In the genomic region with DNA sequence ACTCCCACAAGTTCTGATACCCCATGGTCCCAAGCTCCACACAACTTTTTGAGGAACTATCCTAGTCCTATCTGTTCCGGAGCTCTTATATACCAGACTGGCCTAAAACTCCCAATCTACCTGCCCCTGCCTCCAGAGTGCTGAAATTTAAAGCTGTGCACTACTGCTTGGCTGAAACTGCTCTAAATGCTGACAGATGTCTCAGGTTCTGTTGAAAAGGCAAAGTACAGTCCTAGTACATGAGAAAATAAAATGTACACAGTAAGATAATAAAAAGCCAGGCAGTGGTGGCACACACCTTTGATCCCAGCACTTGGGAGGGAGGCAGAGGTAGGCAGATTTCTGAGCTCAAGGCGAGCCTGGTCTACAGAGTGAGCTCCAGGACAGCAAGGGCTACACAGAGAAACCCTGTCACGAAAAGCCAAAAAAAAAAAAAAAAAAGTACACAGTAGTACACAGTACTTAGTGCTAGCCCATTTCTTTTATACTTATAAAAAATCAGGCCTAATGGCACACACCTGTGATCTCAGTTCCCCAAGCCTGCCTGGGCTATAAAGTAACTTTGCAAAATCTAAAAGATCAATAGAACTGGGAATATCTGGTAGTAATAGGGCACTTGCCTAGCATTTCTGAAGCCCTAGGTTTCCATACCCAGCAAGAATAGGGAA, we compare ENCODE assay signal across 11 mouse cellular contexts. TPM values are rescaled to one million over a fixed set of nuclear protein-coding genes. Genes with fewer than 3 reads are reported as not detected.
DNase-seq lines count a peak whose midpoint lies in the region; ATAC-seq and TF ChIP-seq lines count a peak whose summit lies in the region.
"Had no signal": no experiment of that assay in that cellular context is flagged by ENCODE, and none has a peak within 500 bp of the region (broad histone marks: within the 10 kb centered on the region; RNA-seq: fewer than 3 reads in every experiment).

No protein-coding gene starts in this region.

- H3K4me3 ChIP-seq in kidney, embryonic 15.5 days (replicated peaks) = no peak overlapping the region
- H3K4me3 ChIP-seq in liver, postnatal 0 days (ENCODE audit: low read depth, low read length) = no peak overlapping the region
- no peak overlapping the region for H3K4me3 ChIP-seq in hindbrain, embryonic 10.5 days
- H3K4me3 ChIP-seq: hindbrain, embryonic 13.5 days had no signal

- H3K36me3 ChIP-seq in kidney, embryonic 15.5 days = peaks cover 25% of the 10 kb centered on the region
- peaks cover 18% of the 10 kb centered on the region for H3K36me3 ChIP-seq in liver, postnatal 0 days (replicated peaks; ENCODE audit: insufficient read depth, low read length)
- H3K36me3 ChIP-seq in hindbrain, embryonic 10.5 days = peaks cover 25% of the 10 kb centered on the region

- H3K4me1 ChIP-seq in kidney, embryonic 15.5 days = peaks cover 15% of the 10 kb centered on the region
- H3K4me1 ChIP-seq in liver, postnatal 0 days (ENCODE audit: insufficient read depth) = peaks cover 16% of the 10 kb centered on the region
- peaks cover 22% of the 10 kb centered on the region for H3K4me1 ChIP-seq in hindbrain, embryonic 10.5 days (replicated peaks)

- 74% methylated on average over 3 of the region's 3 CpGs for WGBS in kidney, embryonic 15.5 days
- 69% methylated on average over 3 of the region's 3 CpGs for WGBS in liver, postnatal 0 days (ENCODE audit: insufficient replicate concordance)
- WGBS in hindbrain, embryonic 10.5 days = 67% methylated on average over 3 of the region's 3 CpGs

- TF ChIP-seq EP300 in liver, postnatal 0 days (IDR thresholded peaks at IDR 0.05; ENCODE audit: low read depth) = no peak

- no peak for ATAC-seq in kidney, embryonic 15.5 days (replicated peaks; ENCODE audit: low FRiP score)
- no peak for ATAC-seq in liver, postnatal 0 days
- ATAC-seq in erythroblast, adult 5-6 weeks (replicated peaks; ENCODE audit: low FRiP score, poor library complexity, severe bottlenecking) = no peak

- H3K4me2 ChIP-seq in kidney, embryonic 15.5 days = no peak overlapping the region
- H3K4me2 ChIP-seq in liver, postnatal 0 days (ENCODE audit: low read depth, low read length) = peak overlapping the region; percentile 61

- TF ChIP-seq CTCF in liver, postnatal 0 days (IDR thresholded peaks at IDR 0.05; ENCODE audit: low read depth) = no peak

- H3K9me3 ChIP-seq in kidney, embryonic 15.5 days (replicated peaks) = no peaks in the 10 kb centered on the region
- no peaks in the 10 kb centered on the region for H3K9me3 ChIP-seq in liver, postnatal 0 days (ENCODE audit: low read length)
- H3K9me3 ChIP-seq in hindbrain, embryonic 10.5 days = no peaks in the 10 kb centered on the region
- H3K9me3 ChIP-seq: hindbrain, embryonic 13.5 days had no signal

- no peak overlapping the region for H3K9ac ChIP-seq in kidney, embryonic 15.5 days
- no peak overlapping the region for H3K9ac ChIP-seq in liver, postnatal 0 days (replicated peaks)
- H3K9ac ChIP-seq: hindbrain, embryonic 13.5 days had no signal

- peak overlapping the region; percentile 23 for H3K27ac ChIP-seq in kidney, embryonic 15.5 days
- H3K27ac ChIP-seq in liver, postnatal 0 days (ENCODE audit: low read depth) = peak overlapping the region; percentile 7; the same call in 1 of the 2 replicates
- no peak overlapping the region for H3K27ac ChIP-seq in hindbrain, embryonic 10.5 days
- H3K27ac ChIP-seq: hindbrain, embryonic 13.5 days had no signal

- no peaks in the 10 kb centered on the region for H3K27me3 ChIP-seq in kidney, embryonic 15.5 days
- no peaks in the 10 kb centered on the region for H3K27me3 ChIP-seq in liver, postnatal 0 days (ENCODE audit: insufficient read depth, low read length)
- H3K27me3 ChIP-seq in hindbrain, embryonic 10.5 days (ENCODE audit: insufficient read depth, poor library complexity, severe bottlenecking) = no peaks in the 10 kb centered on the region
- H3K27me3 ChIP-seq: hindbrain, embryonic 13.5 days had no signal

- no peak for DNase-seq in kidney, adult 9 months
- peak; percentile 49 to 53 for DNase-seq in B cell, adult 2 months
- DNase-seq in T-cell, adult 2 months (ENCODE audit: low spot score) = peak; percentile 40
- DNase-seq in liver, postnatal 0 days = no peak
- no peak for DNase-seq in urinary bladder, postnatal 4 days (ENCODE audit: low spot score in 2 of 2)
- DNase-seq in hindbrain, embryonic 10.5 days (ENCODE audit: low spot score) = no peak

RNA-seq across cellular contexts. Expression of a gene that starts 3.0 kb away (rescaled TPM):
- 1,620 and 1,743 TPM in 2 replicates for polyA plus RNA-seq in kidney, embryonic 15.5 days (2015; fragmentation: Nextera tagmentation; extraction: Ambion mirVana)
- polyA plus RNA-seq in liver, postnatal 0 days (2015; fragmentation: Nextera tagmentation; extraction: Ambion mirVana) = 1,752 and 1,956 TPM in 2 replicates
- 1,728 and 1,735 TPM in 2 replicates for polyA plus RNA-seq in hindbrain, embryonic 10.5 days (2016; fragmentation: Nextera tagmentation; extraction: Ambion mirVana)
- 580 and 688 TPM in 2 replicates for total RNA-seq in erythroblast, adult 5-6 weeks (2015; ENCODE audit: low replicate concordance)
- 168 and 350 TPM in 2 replicates for total RNA-seq in erythroblast, adult 5-6 weeks (2017; ENCODE audit: low replicate concordance)

RNA-seq across cellular contexts. Expression of a gene that starts 11.5 kb away (rescaled TPM):
- not detected in 2 replicates for polyA plus RNA-seq in kidney, embryonic 15.5 days (2015; fragmentation: Nextera tagmentation; extraction: Ambion mirVana)
- polyA plus RNA-seq in liver, postnatal 0 days (2015; fragmentation: Nextera tagmentation; extraction: Ambion mirVana) = not detected in 2 replicates
- 0.90 TPM in 1 of 2 replicates, not detected in the other for polyA plus RNA-seq in hindbrain, embryonic 10.5 days (2016; fragmentation: Nextera tagmentation; extraction: Ambion mirVana)
- total RNA-seq in erythroblast, adult 5-6 weeks (2015; ENCODE audit: low replicate concordance) = not detected in 2 replicates
- not detected in 2 replicates for total RNA-seq in erythroblast, adult 5-6 weeks (2017; ENCODE audit: low replicate concordance)
- total RNA-seq: gastrocnemius, postnatal 36 days; left cerebral cortex, postnatal 25 days had no signal

RNA-seq across cellular contexts. Expression of a gene that starts 33.2 kb away (rescaled TPM):
- polyA plus RNA-seq in kidney, embryonic 15.5 days (2015; fragmentation: Nextera tagmentation; extraction: Ambion mirVana) = 15.0 and 19.6 TPM in 2 replicates
- 0.78 and 0.81 TPM in 2 replicates for polyA plus RNA-seq in liver, postnatal 0 days (2015; fragmentation: Nextera tagmentation; extraction: Ambion mirVana)
- 33.2 and 37.7 TPM in 2 replicates for polyA plus RNA-seq in hindbrain, embryonic 10.5 days (2016; fragmentation: Nextera tagmentation; extraction: Ambion mirVana)
- not detected in 2 replicates for total RNA-seq in erythroblast, adult 5-6 weeks (2015; ENCODE audit: low replicate concordance)
- not detected in 2 replicates for total RNA-seq in erythroblast, adult 5-6 weeks (2017; ENCODE audit: low replicate concordance)

RNA-seq across cellular contexts. Expression of a gene that starts 53.1 kb away (rescaled TPM):
- not detected in 2 replicates for polyA plus RNA-seq in kidney, embryonic 15.5 days (2015; fragmentation: Nextera tagmentation; extraction: Ambion mirVana)
- polyA plus RNA-seq in liver, postnatal 0 days (2015; fragmentation: Nextera tagmentation; extraction: Ambion mirVana) = not detected in 2 replicates
- not detected in 2 replicates for polyA plus RNA-seq in hindbrain, embryonic 10.5 days (2016; fragmentation: Nextera tagmentation; extraction: Ambion mirVana)
- total RNA-seq in erythroblast, adult 5-6 weeks (2015; ENCODE audit: low replicate concordance) = not detected in 2 replicates
- not detected in 2 replicates for total RNA-seq in erythroblast, adult 5-6 weeks (2017; ENCODE audit: low replicate concordance)
- total RNA-seq: gastrocnemius, postnatal 36 days; left cerebral cortex, postnatal 25 days had no signal
- polyA plus RNA-seq: hindbrain, embryonic 13.5 days had no signal

Comparison
In these comparisons a context has a peak if more than half of its experiments do, and no peak if none do; other contexts are left out.
1. DNase-seq: peak in B cell, adult 2 months (2 of 2) and T-cell, adult 2 months (single experiment); none in kidney, adult 9 months (single experiment), liver, postnatal 0 days (single experiment), urinary bladder, postnatal 4 days (0 of 2) and hindbrain, embryonic 10.5 days (single experiment).